In genomic region chr14:46885429-46885755, GRCm38 (mm10) we compare ENCODE assay signal across 8 mouse cellular contexts. TPM values are rescaled to one million over a fixed set of nuclear protein-coding genes. Genes with fewer than 3 reads are reported as not detected.
DNase-seq lines count a peak whose midpoint lies in the region; ATAC-seq lines count a peak whose summit lies in the region.

No protein-coding gene starts in this region.

- peak overlapping the region; percentile 73 for H3K9ac ChIP-seq in embryonic facial prominence, embryonic 14.5 days (ENCODE audit: low read depth, low read length)
- H3K9ac ChIP-seq in midbrain, embryonic 16.5 days (ENCODE audit: low read depth, low read length) = peak overlapping the region; percentile 69

- WGBS in embryonic facial prominence, embryonic 14.5 days = 2% methylated on average over 7 of the region's 7 CpGs
- 2% methylated on average over 7 of the region's 7 CpGs for WGBS in midbrain, embryonic 16.5 days

- DNase-seq in kidney, adult 18-20 months = peak; percentile 6
- DNase-seq in kidney, postnatal 14 days = no peak
- DNase-seq in embryonic facial prominence, embryonic 14.5 days (ENCODE audit: low spot score) = peak; percentile 68
- peak; percentile 8 for DNase-seq in induced T-regulatory cell, adult 2 months (ENCODE audit: low read depth)
- DNase-seq in ovary, postnatal 14 days (ENCODE audit: low spot score) = no peak
- no peak for DNase-seq in testis, postnatal 10 days (ENCODE audit: low spot score)

- H3K36me3 ChIP-seq in embryonic facial prominence, embryonic 14.5 days (ENCODE audit: control insufficient read depth, insufficient read depth, low read length) = peaks cover 18% of the 10 kb centered on the region; the same call in 1 of the 2 replicates
- no peaks in the 10 kb centered on the region for H3K36me3 ChIP-seq in midbrain, embryonic 16.5 days (ENCODE audit: control insufficient read depth, insufficient read depth, low read length)

- H3K9me3 ChIP-seq in embryonic facial prominence, embryonic 14.5 days (ENCODE audit: control insufficient read depth, low read length) = no peaks in the 10 kb centered on the region
- no peaks in the 10 kb centered on the region for H3K9me3 ChIP-seq in midbrain, embryonic 16.5 days (replicated peaks; ENCODE audit: control insufficient read depth, low read length, poor library complexity, severe bottlenecking)

- peak overlapping the region; percentile 96 for H3K4me2 ChIP-seq in embryonic facial prominence, embryonic 14.5 days (ENCODE audit: low read depth, low read length)
- H3K4me2 ChIP-seq in midbrain, embryonic 16.5 days (ENCODE audit: low read length) = peak overlapping the region; percentile 98

- peak overlapping the region; percentile 82 for H3K4me3 ChIP-seq in embryonic facial prominence, embryonic 14.5 days (ENCODE audit: low read depth, low read length)
- H3K4me3 ChIP-seq in midbrain, embryonic 16.5 days (ENCODE audit: low read depth, low read length) = peak overlapping the region; percentile 50

- no peaks in the 10 kb centered on the region for H3K27me3 ChIP-seq in embryonic facial prominence, embryonic 14.5 days (replicated peaks; ENCODE audit: control insufficient read depth, insufficient read depth, low read length)
- no peaks in the 10 kb centered on the region; the same call in 1 of the 2 replicates for H3K27me3 ChIP-seq in midbrain, embryonic 16.5 days (ENCODE audit: control insufficient read depth, insufficient read depth, low read depth, low read length)

- no peak for ATAC-seq in embryonic facial prominence, embryonic 14.5 days (ENCODE audit: low read depth)
- peak; percentile 38; the same call in 1 of the 2 replicates for ATAC-seq in midbrain, embryonic 16.5 days
- ATAC-seq in monocyte, adult 5-6 weeks (replicated peaks; ENCODE audit: insufficient number of reproducible peaks, low FRiP score, low TSS enrichment, poor library complexity, severe bottlenecking) = no peak

- peaks cover 12% of the 10 kb centered on the region; the same call in 1 of the 2 replicates for H3K4me1 ChIP-seq in embryonic facial prominence, embryonic 14.5 days (ENCODE audit: control insufficient read depth, insufficient read depth, low read length)
- H3K4me1 ChIP-seq in midbrain, embryonic 16.5 days (ENCODE audit: control insufficient read depth, insufficient read depth, low read length) = peaks cover 22% of the 10 kb centered on the region

- peak overlapping the region; percentile 89 for H3K27ac ChIP-seq in embryonic facial prominence, embryonic 14.5 days (replicated peaks; ENCODE audit: low read depth, low read length)
- H3K27ac ChIP-seq in midbrain, embryonic 16.5 days (ENCODE audit: low read length) = peak overlapping the region; percentile 73

RNA-seq across cellular contexts. Expression of gene Samd4, which starts 2.7 kb away (rescaled TPM):
- polyA plus RNA-seq in embryonic facial prominence, embryonic 14.5 days (2014; fragmentation: Nextera tagmentation; extraction: Ambion mirVana) = 8.2 and 9.6 TPM in 2 replicates
- 4.5 and 5.0 TPM in 2 replicates for polyA plus RNA-seq in midbrain, embryonic 16.5 days (2015; fragmentation: Nextera tagmentation; extraction: Ambion mirVana)
- total RNA-seq in monocyte, adult 5-6 weeks (2017) = not detected in 3 replicates

RNA-seq across cellular contexts. Expression of gene Cgrrf1, which starts 53.5 kb away (rescaled TPM):
- polyA plus RNA-seq in embryonic facial prominence, embryonic 14.5 days (2014; fragmentation: Nextera tagmentation; extraction: Ambion mirVana) = 27.9 and 28.7 TPM in 2 replicates
- 19.1 and 19.2 TPM in 2 replicates for polyA plus RNA-seq in midbrain, embryonic 16.5 days (2015; fragmentation: Nextera tagmentation; extraction: Ambion mirVana)
- total RNA-seq in monocyte, adult 5-6 weeks (2017) = 24.6 to 35.2 TPM (median 33.2 TPM) in 3 replicates

Comparison
In these comparisons a context has a peak if more than half of its experiments do, and no peak if none do; other contexts are left out.
1. DNase-seq: peak in kidney, adult 18-20 months (single experiment), embryonic facial prominence, embryonic 14.5 days (single experiment) and induced T-regulatory cell, adult 2 months (single experiment); none in kidney, postnatal 14 days (single experiment), ovary, postnatal 14 days (single experiment) and testis, postnatal 10 days (single experiment).